14 mouse cellular contexts compared by ENCODE assay signal in the genomic region with DNA sequence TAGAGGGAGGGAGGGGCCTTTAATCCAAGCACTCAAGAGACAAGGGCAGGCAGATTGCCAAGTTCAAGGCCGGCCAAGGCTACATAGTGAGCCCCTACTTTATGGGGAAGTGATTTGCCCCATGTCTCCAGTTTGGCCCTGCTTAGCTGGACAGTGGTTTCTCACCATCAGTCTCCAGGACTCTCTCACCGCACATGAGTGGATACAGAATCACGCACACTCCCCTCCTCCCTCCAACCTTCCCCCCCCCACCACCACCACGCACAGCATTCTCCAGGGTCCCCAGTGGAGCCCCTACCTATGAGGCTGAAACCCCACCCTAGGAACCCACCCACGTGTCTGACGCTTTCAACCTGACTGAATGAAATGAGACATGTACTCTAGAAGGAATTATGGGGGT.
"Had no signal": no experiment of that assay in that cellular context is flagged by ENCODE, and none has a peak within 500 bp of the region (broad histone marks: within the 10 kb centered on the region; RNA-seq: fewer than 3 reads in every experiment).

No protein-coding gene starts in this region.

- H3K4me3 ChIP-seq: limb, embryonic 12.5 days; liver, embryonic 13.5 days; lung, embryonic 15.5 days; midbrain, embryonic 12.5 days; neural tube, embryonic 13.5 days had no signal

- H3K4me1 ChIP-seq: liver, embryonic 13.5 days; lung, embryonic 15.5 days; midbrain, embryonic 12.5 days had no signal

- DNase-seq: kidney, postnatal 10 days; kidney, postnatal 4 days; liver; liver, embryonic 13.5 days; liver, postnatal 0 days; retina, postnatal 1 day; right cerebral cortex, postnatal 4 days; spleen, adult 18-20 months; thymus, adult 18-20 months; thymus, postnatal 14 days had no signal

- H3K27ac ChIP-seq: limb, embryonic 12.5 days; liver, embryonic 13.5 days; lung, embryonic 15.5 days; midbrain, embryonic 12.5 days; neural tube, embryonic 13.5 days had no signal

- H3K9ac ChIP-seq: limb, embryonic 12.5 days; liver, embryonic 13.5 days; liver, postnatal 0 days; lung, embryonic 15.5 days; midbrain, embryonic 12.5 days had no signal

- H3K9me3 ChIP-seq: limb, embryonic 12.5 days; liver, embryonic 13.5 days; lung, embryonic 15.5 days; midbrain, embryonic 12.5 days; neural tube, embryonic 13.5 days had no signal

- H3K27me3 ChIP-seq: limb, embryonic 12.5 days; liver, embryonic 13.5 days; lung, embryonic 15.5 days; midbrain, embryonic 12.5 days; neural tube, embryonic 13.5 days had no signal

- H3K4me2 ChIP-seq: limb, embryonic 12.5 days; liver, embryonic 13.5 days; lung, embryonic 15.5 days; midbrain, embryonic 12.5 days; neural tube, embryonic 13.5 days had no signal
